Mouse (Mus musculus) gonadal fat pad, adult 2 months (tissue): ENCODE results near the gene Peli1. TPM values are rescaled to one million over a fixed set of nuclear protein-coding genes. Genes with fewer than 3 reads are reported as not detected.

Source experiments
- DNase-seq: peaks from one replicate; pipeline ENCODE4 v3.0.0-alpha.2; 2012; ENCODE audit warnings: low read depth
- polyA plus RNA-seq: library from polyadenylated mRNA; depleted of rRNA; stranded (reverse); fragments of >200 nt; gene quantifications from 2 replicates; pipeline ENCODE4 v1.2.3, GENCODE M21; 2012

Gene Peli1
- polyA plus RNA-seq, 1 experiment = 16.3 TPM

DNA sequence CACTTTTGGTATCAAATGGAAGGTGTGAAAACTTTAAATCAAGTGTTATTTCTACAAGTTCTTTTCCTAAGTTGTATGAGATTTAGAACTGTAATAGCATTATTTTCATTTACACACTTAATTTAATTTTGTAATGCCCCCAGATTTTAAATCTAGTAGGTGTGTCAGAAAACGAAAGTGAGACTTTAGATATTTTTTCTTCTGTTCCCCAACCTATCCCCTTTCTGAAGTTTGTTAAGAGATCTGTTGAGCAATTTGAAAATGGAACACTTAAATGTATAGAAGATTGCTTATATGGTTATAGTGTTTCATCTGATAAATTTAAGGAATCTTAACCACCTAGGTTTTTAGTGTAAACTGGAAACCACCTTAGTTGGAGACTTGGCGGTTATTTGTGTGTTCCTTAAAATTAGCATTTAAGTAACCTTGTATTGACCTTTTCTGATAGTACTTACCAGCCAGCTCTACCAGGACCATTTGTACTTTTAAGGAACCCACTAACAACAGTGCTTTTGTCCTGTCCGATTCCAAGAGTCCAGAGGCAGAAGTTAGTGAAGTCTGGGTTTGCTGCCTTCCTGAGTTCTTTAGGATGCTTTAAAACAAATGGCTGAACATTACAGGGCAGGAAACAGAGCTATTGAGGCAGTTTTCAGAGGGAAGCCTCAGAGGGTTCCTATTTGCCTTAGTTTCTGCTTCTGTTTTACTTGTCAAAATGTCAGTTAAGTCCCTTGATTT lies 2.2 kb downstream of the Peli1 start:
- no peak for DNase-seq

DNA sequence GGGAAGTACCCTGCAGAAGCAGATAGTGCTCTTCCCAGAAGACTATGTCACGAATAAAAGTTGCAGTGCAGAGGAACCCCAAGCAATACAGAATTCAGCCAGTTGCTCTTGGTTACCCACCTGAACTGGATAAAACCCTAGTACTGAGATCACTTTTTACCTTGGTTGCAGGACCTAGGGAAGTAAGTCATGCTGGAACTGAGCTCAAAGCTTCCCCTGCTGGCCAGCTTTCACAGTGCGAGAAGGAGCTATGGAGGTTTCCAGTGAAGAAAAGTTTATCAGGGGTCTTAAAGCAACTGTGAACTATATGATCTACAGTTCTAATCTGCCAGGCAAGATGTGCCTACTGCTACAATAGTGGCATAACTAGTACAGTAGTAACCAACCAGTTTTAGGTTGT lies 5.5 kb downstream of the Peli1 start:
- no peak for DNase-seq

DNA sequence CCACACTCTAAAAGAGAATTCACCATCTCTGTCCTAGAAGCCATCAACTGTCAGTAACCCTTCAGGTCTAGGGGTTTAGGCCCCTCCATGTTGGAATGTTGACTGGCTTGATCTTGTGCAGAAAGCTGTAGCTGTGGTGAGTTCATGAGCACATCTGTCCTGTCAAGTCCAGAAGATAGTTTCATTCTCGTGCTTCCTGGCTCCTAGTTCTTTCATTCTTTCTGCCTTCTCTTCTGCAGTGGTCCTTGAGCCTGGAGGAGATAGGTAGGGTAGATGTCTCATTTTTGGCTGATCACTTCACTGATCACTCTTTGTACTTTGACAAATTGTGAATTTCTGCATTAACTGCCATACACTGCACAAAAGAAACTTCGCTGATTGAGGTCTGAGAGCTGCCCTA lies 7.4 kb downstream of the Peli1 start:
- DNase-seq = no peak

DNA sequence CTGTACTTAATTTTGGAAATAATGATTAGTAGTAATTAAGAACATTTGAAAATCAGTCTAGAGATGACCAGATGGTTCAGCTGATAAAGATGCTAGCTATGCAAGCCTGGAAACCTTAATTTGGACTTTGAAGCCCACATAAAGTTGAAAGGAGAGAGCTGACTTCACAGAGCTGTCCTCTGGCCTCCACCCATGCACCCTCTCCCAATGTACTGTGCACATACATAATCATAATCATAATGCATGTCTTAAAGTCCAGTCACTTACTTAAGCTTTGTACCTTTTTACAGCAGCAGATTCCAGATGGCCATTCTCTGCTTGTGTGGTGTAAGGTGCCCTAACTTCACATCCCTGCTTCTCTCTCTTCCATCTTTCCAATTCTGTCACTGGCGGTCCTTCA lies 9.6 kb downstream of the Peli1 start:
- DNase-seq = no peak

DNA sequence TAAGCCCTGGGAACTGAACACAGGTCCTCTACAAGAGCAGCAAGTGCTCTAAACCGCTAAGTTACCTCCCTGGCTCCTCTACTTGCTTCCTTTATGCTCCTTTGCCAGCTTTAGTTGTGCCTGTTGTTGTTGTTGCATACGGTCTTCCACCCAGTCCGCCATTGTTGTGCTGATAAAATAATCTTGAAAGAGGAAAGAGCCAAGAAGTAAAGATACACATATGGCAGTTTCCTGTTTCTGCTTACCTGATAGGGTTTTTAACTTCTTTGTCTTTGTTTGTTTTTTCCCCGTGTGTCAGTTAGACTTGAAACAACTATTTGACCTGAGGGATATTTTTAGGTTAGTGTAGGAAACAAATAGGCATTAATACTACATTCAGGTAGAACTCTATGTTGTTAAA lies 10.2 kb downstream of the Peli1 start:
- DNase-seq = no peak

DNA sequence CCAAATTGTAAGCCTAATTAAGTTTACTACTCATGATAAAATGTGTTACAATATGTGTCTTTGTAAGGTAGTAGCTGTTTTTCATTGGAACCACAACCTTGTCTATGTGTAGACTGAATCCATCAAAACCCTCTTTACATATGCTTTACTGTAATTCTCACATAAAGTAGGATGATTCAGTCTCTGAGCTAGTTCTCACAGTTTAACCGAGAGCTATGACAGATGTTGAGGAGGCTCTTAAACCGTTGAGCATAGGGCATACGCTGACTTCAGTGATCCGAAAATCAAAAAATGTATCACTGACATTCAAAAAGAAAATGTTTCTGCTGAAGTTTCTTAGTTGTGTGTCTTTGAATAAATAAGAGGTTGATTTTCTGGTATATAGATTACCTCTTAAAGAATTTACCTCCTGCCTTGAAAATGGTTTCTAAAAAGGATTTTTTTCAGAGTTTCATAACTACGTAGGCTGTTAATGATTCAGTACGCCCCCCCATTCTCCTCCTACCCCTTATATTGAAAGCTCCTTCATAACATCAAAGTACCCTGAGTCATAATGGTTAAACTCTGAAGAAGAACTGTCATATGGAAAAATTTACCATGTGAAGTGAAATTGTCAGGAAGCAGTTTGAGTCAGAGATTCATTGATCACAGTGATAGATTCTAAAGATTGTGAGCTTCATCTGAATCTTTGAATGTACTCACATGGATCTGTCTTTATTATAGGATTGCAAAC lies 11.3 kb downstream of the Peli1 start:
- no peak for DNase-seq

DNA sequence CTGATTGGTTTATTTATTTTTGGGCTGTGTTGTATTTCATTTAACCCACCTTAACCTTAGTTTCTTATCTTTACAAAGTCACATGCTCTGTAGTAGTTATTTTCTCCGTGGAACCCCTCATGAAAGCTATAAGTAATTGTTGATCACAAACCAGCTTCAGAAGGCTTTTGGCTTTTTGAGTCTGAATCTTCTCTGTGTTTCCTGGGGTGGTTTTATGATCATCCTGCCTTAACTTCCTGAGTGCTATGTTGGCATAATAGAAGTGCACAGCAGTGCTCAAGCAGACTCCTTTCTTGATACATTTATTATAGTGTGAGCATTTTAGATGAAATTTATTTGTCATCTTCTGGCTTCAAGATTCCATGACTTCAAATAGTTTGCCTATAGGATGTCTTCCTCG lies 12.1 kb downstream of the Peli1 start:
- DNase-seq = no peak

DNA sequence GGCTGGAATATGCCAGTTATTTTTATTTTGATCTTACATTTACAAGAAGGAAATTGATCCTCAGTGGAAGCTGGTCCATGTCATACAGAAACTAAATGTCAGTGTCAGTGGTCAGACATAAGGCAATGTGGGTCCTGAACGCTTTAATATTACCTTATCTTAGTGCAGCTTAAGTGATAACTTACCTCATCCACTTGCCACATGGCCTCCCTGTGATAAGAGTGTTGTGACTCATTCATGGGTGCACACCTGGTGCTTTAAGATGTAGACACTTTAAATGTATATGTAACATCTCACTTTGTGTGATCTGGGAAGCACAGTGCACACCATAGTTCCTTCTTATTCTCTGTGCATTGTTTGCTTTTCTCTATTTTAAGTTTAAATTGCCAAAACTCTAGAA lies 14.3 kb downstream of the Peli1 start:
- no peak for DNase-seq

DNA sequence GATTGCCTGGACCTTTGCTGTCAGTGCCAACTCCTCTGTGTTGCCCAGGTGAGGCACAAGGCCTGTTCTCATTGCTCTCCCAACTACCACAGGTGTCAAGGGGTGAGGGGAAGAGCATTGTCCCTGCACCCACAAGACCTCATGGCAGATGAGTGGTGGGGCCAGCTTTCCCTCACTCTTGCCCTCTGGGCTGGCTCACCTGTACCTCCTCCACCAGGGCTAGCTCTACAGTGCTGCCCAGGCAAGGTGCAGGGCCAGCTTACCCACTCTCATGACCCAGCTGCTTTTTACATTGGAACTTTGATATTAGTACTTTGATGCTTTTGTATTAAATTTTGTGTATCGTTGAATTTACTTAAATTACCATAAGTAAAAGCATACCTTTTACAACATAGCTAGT lies 16.0 kb downstream of the Peli1 start:
- no peak for DNase-seq

DNA sequence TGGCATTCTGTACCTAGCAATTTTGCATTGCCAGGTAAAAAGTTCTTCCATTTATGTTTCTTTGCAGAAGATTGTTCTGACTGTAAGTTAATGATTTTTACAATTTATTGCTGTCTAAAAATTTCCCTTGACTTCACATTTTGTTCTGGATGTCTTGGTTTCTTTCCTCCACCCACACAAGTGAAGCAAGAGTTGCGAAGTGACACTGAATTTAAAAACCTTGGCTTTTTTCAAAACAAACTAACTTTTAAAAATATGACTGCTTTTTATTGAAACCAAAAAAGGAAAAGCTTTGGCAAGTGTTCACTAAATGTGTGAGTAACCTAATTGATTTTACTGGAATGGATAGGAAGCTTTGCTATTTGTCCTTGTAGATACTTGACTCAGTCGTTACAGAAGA lies 18.2 kb downstream of the Peli1 start:
- DNase-seq = no peak

DNA sequence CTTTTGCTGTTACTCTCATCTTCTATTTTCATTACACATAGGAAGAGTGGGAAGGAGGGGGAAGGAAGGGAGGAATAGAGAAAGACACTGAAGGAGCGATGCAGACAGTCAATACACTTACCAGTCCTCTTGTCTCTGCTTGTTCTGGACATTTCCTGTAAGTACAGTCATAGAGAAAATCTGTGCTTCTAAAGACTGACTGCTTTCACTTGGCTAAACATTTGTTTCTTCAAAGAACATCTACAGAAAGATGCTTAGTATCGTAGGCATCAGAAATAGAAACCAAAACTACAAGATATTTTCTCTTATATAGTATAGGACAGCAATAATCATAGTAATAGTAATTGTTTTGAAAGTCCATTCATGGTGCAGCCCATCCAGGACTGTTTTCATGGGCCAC lies 23.4 kb downstream of the Peli1 start:
- no peak for DNase-seq

DNA sequence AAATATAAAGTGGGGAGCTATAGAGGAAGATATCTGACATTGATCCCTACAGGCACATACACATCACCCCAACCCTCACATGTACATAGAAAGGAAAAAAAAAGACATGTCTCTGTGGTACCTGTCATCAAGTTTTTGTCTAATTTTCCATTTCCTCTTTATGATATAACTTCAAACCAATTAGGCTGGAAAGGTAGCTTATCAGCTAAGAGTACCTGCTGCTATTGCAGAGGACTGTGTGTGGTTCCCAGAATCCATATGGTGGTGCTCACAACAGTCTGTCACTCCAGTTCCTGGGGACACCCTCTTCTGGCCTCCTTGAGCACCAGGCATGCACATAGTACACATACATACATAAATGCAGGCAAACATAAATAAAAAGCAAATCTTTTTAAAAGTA lies 24.7 kb downstream of the Peli1 start:
- no peak for DNase-seq

DNA sequence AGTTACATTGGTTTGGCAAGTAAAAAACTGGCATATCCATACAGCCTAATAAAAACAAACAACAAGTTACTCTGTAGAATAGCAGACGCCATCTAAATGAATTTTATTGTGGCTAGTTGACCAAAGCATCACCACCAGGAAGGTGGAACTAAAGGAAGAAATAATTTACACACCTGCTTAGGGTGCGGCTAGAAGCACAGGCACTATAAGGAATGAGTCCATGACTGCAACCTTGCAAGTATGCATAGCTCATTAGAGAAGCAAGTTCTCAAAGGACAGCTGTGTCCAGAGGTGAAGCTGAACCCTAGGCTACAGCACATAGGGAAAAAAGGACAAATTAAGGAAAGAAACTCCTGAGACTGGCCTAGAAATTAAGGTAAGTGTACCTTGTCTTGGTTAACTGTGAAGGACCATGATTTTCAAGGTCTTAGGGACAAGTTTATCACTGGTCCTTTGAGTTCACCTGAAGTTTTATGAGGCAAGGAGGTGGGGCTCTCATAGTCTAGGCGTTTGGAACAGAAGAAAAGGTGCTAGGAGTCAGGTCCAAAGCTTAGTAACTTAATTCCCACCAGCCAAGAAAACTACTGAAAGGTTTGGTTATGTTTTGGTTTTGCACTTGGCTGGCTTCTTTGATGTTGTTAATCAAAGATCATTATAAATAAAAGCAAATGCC lies 25.7 kb downstream of the Peli1 start:
- DNase-seq = no peak

DNA sequence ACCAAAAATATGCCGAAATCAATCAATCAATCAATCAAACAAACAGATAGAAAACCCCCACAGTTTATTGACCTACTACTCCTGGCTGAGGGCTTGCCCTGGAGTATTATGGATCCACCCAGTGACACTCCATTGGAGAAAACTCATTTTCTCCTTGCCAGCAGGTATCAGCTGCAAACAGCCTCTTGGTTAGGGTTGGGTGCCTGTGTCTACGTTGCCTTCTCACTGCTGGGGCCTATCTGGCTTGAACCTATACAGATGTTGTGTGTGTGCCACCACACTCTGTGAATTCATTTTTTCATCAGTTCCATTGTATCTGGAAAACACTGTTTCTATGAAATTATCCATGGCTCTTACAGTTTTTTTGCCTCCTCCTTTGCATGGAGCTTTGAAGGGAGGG lies 30.6 kb downstream of the Peli1 start:
- no peak for DNase-seq

DNA sequence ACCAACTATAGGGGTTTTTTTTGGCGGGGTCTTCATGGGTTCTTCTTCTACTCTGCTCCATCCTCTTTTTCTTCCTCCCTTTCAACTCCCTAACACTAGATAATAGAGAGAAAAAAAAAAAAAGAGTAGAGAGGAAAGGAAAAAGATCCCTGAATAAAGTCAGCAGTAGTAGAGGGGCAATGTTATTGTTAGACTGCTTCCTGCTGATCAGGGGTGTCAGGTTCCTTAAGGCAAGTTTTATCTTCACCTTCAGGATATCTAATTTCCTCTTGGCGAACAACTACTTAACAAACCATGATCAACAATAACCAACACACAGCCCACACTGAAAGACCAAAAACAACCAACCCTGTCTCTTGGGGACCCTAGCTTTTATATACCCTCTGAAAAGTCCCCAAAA lies 31.3 kb downstream of the Peli1 start:
- no peak for DNase-seq

DNA sequence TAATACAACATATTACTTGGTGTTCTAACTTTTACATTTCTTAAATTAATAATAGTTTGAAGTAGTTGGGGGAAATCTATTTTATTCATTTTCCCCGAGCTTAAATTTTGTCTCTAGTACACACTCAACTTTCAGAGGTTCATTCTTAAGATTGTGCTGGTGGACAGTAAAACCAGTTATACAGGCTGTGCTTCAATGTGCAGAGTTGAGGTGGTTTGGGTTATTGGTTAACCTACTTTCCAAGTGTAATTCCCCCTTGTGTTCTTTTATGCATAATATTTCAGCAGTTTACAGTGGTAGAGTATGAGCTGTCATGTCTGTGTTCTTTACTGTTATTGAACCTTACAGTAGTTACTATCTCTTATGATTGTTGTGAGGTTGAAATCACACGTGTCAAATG lies 40.6 kb downstream of the Peli1 start:
- no peak for DNase-seq

DNA sequence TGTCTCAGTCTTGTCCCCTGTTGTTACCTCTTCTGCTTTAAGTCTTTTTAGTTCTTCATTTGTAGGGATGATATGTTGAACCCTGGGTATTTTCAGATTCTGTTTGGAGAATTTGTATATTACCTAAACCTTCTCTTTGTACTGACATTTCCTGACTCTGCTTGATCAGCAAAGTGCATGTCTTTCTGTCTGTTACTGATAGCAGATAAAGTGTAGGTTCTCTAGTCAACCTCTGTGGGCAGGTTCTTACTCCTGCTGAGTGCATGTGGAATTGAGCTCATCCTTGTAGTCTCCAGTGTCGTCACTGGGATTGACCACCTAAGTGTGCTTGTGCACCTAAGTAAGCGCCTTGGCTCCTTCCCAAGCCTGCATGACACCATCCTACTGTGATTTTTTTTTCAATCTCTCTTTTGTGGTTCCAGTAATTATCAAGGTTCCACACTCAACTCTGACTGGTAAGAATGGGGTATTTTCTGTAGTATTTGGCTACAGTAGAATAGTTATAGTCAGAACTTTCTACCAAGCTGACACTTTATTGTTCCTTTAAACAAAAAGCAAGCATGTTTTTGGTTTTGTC lies 43.9 kb downstream of the Peli1 start:
- no peak for DNase-seq

DNA sequence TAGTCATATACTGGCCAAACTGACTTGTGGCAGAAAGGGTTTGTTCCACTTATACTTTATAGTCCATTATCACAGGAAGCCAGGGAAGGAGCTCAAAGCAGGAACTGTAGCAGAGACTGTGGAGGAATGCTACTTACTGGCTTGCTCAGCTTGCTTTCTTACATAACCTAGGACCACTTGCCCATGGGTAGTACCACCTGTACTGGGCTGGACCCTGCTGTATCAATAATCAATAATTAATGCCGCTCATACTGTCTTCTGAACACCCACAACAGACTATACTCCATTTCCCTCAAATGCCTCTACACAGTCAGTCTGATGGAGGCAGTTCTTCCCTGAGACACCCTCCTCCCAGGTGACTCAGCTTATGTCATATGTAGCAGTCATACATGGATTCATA lies 48.4 kb downstream of the Peli1 start:
- no peak for DNase-seq

DNA sequence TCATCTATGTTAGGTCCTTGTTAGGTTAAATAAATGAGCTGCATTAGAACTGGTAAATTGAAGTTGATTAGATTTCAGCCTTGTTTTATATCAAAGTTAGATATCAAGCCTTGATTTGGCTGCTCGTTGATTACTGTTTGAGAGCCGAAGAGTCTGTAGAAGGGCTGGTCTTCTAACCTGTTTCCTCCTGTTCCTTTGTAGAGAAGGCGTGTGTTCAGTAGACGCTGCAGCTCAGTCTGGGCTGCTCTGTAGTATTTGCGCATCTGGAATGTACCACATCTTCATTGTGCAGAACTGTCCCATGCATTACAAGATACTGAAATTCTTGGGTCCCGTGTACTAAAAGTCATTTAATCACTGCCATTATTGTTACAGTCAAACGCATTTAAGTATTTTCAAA lies 50.2 kb downstream of the Peli1 start:
- DNase-seq = no peak

DNA sequence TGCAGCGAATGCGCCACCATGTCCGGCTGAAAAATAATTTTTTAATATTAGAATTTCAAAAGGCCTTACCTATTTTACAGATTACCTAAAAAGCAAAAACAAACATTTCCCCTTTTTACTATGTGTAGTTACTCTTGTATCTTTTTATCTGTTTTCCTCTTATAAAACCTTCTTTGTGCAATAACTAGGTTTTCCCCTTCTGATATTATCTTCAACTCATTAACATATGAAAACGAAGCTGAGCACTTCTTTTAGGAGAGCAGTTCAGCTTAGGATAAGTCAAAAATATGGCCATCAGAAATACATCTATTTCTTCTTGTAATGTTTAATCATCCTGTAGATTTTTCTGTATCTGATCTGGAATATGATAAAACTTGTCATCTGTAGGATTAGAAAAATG lies 50.7 kb downstream of the Peli1 start:
- DNase-seq = no peak

DNA sequence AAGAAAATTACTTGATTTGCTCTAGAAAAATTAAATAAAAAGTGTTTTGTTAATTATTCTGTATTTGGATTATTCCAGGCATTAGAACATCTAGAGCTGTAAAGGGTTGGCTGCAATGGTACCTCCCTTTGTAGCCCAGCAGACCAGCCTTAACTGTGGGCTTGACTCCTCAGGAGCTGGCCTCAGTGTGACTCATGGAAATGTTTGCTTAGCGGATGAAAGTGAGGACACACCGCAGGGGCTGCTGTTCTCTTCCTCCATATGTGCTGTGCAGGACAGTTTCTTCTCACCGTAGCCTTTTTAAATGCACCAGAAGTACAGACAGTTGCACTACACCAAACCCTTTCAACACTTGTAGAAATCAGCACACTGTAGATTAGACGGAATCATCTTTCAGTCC lies 58.4 kb downstream of the Peli1 start:
- no peak for DNase-seq

DNA sequence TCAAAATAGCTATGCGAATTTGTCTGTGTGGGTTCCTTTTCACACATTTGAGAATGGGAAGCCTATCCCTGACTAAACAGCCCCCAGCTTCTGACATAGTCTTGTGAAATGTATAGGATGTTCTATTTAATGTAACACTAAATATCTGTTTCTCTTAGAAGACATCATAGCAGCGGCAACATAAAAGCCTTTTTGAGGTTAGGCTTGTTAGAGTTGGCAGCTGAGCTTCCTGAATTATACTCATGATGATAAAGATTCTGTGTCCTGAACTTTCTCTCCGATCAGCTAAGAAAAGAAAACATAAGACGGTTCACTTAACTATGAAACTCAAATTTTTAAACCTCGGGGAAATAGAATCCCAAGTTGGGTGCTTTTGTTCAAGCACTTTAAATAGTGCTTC lies 59.2 kb downstream of the Peli1 start:
- DNase-seq = no peak

DNA sequence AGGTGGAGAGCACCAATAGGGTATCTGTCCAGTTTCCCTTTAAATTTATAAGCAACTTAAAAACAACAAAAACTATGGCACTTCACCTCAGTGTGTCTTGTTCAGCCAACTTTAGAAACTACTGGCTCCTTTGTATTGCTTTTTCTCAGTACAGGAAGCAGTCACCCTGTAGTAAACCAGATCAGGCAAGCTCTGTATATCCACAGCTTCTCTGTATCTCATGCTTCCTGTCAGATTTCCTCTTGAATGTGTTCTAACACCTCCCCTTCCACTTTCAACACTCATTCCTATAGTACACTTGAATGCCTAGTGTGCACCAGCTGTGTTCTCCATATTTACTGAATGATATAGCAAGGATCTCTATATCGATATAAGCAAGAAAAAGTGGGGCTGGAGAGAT lies 60.6 kb downstream of the Peli1 start:
- DNase-seq = no peak
